Mouse (Mus musculus) embryonic facial prominence, embryonic 15.5 days (tissue): ENCODE results near the gene Upk1a. TPM values are rescaled to one million over a fixed set of nuclear protein-coding genes. Genes with fewer than 3 reads are reported as not detected.

Experiments
- ATAC-seq: fragments of 200-750 bp; cut with Nextera tagmentation; 2 replicates; pipeline ENCODE4 v1.8.0; 2017; ENCODE audit warnings: low read depth, moderate TSS enrichment; ENCODE audit not compliant: insufficient number of reproducible peaks, low FRiP score, low TSS enrichment
- H3K27ac ChIP-seq: fragments of 300-500 bp; sonication (generic); replicated peaks from 2 replicates; pipeline ENCODE4 v1.5.1; 2015; ENCODE audit warnings: mild to moderate bottlenecking, inconsistent platforms
- H3K27me3 ChIP-seq: fragments of 300-500 bp; sonication (generic); 2 replicates; pipeline ENCODE4 v1.6.1; 2015; ENCODE audit warnings: inconsistent platforms
- H3K36me3 ChIP-seq: fragments of 300-500 bp; sonication (generic); 2 replicates; pipeline ENCODE4 v1.6.1; 2015; ENCODE audit warnings: mild to moderate bottlenecking, inconsistent platforms
- H3K4me1 ChIP-seq: fragments of 300-500 bp; sonication (generic); 2 replicates; pipeline ENCODE4 v1.6.1; 2015; ENCODE audit warnings: inconsistent platforms
- H3K4me2 ChIP-seq: fragments of 300-500 bp; sonication (generic); replicated peaks from 2 replicates; pipeline ENCODE4 v1.6.1; 2015; ENCODE audit warnings: mild to moderate bottlenecking, inconsistent platforms
- H3K4me3 ChIP-seq: fragments of 300-500 bp; sonication (generic); replicated peaks from 2 replicates; pipeline ENCODE4 v1.5.1; 2015; ENCODE audit warnings: mild to moderate bottlenecking, inconsistent platforms
- H3K9ac ChIP-seq: fragments of 300-500 bp; sonication (generic); 2 replicates; pipeline ENCODE4 v1.6.1; 2015; ENCODE audit warnings: inconsistent platforms
- H3K9me3 ChIP-seq: fragments of 300-500 bp; sonication (generic); replicated peaks from 2 replicates; pipeline ENCODE4 v1.6.1; 2016; ENCODE audit warnings: inconsistent platforms
- WGBS: fragments of 180-500 bp; shearing (Covaris S2); methylation state at CpG from one replicate; pipeline ENCODE4 v1.1.7; 2015; 5-methylcytosine and 5-hydroxymethylcytosine counted together
- polyA plus RNA-seq: library from polyadenylated mRNA; unstranded; fragments of >200 nt; fragmentation: Nextera tagmentation; extraction: Ambion mirVana; gene quantifications from 2 replicates; pipeline ENCODE4 v1.2.1, GENCODE M21; 2015

Gene Upk1a
- polyA plus RNA-seq = 0.54 and 0.75 TPM in 2 replicates

DNA sequence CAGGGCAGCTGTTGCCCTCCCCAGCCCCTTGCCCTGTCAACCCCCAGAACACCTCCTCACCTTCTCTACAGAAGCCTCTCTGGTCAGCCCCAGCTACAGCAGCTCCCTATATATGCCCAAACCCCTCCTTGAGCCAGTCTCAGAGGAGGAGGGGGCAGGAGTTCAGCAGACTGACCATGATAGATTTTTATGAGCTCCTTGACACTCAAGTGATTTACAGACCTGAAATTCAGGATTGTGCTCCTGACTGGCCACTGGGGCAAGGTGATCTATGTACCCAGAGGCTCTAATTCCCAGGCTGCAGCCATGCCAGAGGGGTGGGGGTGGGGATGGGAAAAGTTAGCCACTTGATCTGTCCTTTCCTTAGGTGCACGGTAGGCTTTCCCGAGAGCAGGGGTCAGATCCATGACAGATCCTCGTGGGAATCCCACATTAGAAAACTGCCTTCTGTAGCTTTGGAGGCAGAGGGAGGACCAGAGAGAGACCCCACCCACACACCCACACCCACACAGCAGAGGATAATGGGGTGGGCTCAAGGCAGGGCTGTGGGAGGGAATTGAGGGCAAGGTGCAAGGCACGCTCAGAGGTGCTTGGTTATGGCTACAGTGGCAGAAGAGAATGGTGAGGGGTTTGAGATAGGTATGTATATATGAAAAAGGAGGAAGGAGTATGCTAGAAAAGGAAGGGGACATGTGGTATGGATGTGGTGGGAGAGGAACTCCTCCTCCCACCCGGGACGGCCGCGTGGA, at the start of gene Upk1a:
TSS of gene Upk1a (minus strand) at position 194 of the 749 bp plus-strand sequence.
- WGBS = 65% methylated on average over 8 of the region's 8 CpGs
- no peaks in the 10 kb centered on the region for H3K9me3 ChIP-seq
- no peak within 1 kb of the TSS for H3K4me3 ChIP-seq
- H3K36me3 ChIP-seq = peaks cover 29% of the 10 kb centered on the region
- H3K27ac ChIP-seq = no peak within 1 kb of the TSS
- peaks cover 6% of the 10 kb centered on the region; the same call in 1 of the 2 replicates for H3K4me1 ChIP-seq
- H3K4me2 ChIP-seq = no peak within 1 kb of the TSS
- H3K9ac ChIP-seq = no peak within 1 kb of the TSS
- ATAC-seq = no peak
- no peaks in the 10 kb centered on the region for H3K27me3 ChIP-seq

DNA sequence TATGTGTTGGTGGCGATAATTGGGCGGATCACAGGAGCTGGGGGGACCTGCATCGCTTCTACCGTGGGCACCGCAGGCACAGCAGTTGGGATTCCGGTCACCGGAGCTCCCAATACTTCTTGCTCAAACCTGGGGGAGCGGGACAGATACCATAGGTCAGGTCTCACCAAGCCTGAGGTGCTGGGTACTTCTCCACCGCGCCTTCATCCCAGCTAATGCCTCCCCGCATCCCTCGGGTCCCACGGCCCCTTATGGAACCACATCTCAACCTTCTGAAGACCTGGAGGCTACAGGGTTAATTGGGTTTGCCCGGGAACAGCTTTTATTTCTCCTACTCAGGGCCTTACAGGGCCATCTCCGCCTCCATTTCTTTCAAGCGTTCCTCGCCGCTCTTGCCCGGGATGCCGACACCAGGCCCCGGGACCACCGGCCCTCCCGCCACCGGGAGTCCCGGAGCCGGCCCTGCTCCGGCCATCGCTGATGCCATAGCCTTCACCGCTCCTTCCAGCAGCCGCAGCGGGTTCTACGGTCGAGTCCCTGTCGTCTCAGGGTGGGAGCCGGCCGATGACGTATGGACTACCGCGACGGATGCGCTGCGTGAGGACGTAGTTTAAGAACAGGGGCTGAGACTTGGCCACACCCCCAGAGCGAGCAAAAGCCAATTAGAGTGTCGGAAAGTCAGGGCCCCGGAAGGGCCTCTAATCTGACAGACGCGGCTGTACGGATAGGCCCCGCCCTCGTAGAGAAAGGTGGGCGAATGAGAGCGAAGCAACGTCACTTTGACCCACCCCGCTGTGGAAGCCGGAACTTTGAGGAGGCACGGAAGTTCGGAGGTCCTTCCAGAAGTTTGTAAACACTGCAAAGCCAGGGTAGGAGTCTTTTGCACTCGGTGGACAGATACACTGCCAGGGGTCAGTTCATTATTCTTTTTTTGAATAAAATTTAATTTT, 37.2 kb upstream of the Upk1a start, which contains the start of gene Rbm42:
TSS of gene Rbm42 (minus strand) at position 727 of the 950 bp plus-strand sequence.
- ATAC-seq = peak; percentile 99
- Histone ChIP-seq H3K9ac (peak within 1 kb of the TSS; percentile 99), H3K4me3 (peak within 1 kb of the TSS; percentile 98), H3K36me3 (peaks cover 54% of the 10 kb centered on the region), H3K9me3 (no peaks in the 10 kb centered on the region), H3K4me1 (peaks cover 15% of the 10 kb centered on the region), H3K4me2 (peak within 1 kb of the TSS; percentile 93), H3K27ac (peak within 1 kb of the TSS; percentile 58; the same call in 1 of the 2 replicates), H3K27me3 (no peaks in the 10 kb centered on the region)
- 1% methylated on average over 59 of the region's 59 CpGs for WGBS

DNA sequence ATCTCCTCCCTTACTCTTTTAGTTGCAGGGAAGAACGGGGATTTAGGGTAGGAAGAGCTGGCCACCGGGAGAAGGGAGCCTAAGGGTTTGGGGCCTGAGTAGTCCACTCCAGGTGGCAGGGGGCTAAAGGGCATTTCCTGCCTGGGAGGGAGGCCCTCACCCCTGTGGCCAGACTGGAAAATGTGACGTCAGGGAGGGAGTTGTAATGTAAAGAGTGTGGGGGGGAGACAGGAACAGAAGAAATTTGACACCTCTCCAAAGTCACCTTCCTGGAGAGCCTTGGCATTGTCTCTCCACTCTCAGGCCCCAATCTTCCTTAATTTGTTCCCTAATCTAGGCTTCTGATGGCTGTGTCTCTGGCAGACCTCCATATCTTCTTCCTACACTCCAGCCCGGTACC, 26.4 kb upstream of the Upk1a start:
- Histone ChIP-seq H3K27me3 (peaks cover 31% of the 10 kb centered on the region), H3K36me3 (peaks cover 37% of the 10 kb centered on the region), H3K4me2 (no peak overlapping the region), H3K9ac (no peak overlapping the region), H3K4me1 (peaks cover 15% of the 10 kb centered on the region), H3K9me3 (no peaks in the 10 kb centered on the region), H3K4me3 (no peak overlapping the region), H3K27ac (no peak overlapping the region)
- ATAC-seq = no peak
- WGBS = 16% methylated on average over 4 of the region's 4 CpGs

DNA sequence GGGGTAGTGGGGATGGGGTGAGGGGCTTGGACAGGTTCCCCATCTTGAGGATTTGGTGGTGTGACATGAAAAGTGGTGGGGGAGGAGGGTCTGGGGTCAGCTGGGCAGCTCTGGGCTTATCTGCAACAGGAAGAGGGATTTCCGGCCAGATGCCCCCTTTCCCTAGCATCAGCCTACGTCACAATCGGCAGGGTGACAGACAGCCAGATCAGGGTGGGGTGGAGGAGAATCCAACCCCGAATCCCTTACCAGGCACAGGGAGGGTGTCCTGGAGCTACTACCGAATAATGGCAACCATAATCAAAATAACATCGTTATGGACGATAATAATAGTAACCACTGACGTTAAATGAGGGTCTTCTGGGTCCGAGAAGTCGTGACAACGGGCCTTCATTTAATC, 23.7 kb upstream of the Upk1a start:
- H3K9ac ChIP-seq = no peak overlapping the region
- H3K4me1 ChIP-seq = peaks cover 20% of the 10 kb centered on the region
- H3K4me2 ChIP-seq = no peak overlapping the region
- peaks cover 56% of the 10 kb centered on the region for H3K27me3 ChIP-seq
- no peak for ATAC-seq
- 20% methylated on average over 11 of the region's 11 CpGs for WGBS
- H3K4me3 ChIP-seq = no peak overlapping the region
- peaks cover 10% of the 10 kb centered on the region for H3K36me3 ChIP-seq
- H3K27ac ChIP-seq = no peak overlapping the region
- H3K9me3 ChIP-seq = no peaks in the 10 kb centered on the region

DNA sequence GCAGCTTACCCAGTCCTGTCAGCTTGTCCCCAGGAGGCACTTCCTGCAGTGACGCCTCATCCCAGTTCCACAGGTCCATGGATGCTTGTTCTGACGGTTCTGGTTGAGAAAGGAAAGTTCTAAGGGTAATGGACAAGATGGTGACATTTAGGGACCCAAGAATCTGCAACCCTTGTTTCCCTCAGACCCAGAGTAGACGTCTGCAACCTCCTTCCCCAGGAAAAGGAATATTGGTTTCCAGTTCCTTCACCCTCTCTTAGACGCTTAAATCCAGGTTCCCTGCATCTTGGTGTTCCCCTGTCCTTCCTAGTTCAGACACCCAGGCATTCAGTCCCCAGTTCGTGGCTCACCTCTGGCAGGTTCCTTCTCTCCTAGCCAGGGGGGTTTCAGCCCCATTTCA, 23.1 kb upstream of the Upk1a start, which contains the start of gene Etv2:
TSS of gene Etv2 (minus strand) at position 101 of the 400 bp plus-strand sequence.
- peaks cover 61% of the 10 kb centered on the region for H3K27me3 ChIP-seq

DNA sequence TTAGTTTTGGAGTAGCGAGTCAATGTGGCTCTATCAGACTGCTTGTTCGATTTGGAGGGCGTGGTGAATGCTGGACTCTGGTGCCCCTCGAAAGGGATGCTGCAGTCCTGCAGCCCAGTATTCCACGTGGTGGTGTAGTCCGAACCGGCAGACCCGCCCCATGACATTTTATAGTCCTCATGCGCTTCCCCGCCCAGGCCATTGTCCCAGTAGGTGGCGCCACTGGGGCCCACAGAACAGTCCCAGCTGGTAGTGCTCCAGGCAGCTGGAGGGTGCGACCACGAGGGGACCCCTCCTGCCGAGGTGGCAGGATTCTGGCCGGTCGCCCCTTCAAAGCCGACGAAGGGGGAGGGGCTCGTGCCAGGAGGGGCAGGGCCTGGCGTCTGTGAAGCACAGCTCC, 22.0 kb upstream of the Upk1a start:
- under 1% methylated on average over 20 of the region's 20 CpGs for WGBS

More for the DNA sequence above, 23.1 kb upstream of the Upk1a start, which contains the start of gene Etv2:
- Histone ChIP-seq H3K9ac (no peak within 1 kb of the TSS), H3K4me3 (peak within 1 kb of the TSS; percentile 7; the same call in 1 of the 2 replicates), H3K4me1 (peaks cover 20% of the 10 kb centered on the region), H3K4me2 (peak within 1 kb of the TSS; percentile 23), H3K27ac (no peak within 1 kb of the TSS), H3K9me3 (no peaks in the 10 kb centered on the region), H3K36me3 (peaks cover 4% of the 10 kb centered on the region)
- 4% methylated on average over 5 of the region's 5 CpGs for WGBS
- no peak for ATAC-seq

DNA sequence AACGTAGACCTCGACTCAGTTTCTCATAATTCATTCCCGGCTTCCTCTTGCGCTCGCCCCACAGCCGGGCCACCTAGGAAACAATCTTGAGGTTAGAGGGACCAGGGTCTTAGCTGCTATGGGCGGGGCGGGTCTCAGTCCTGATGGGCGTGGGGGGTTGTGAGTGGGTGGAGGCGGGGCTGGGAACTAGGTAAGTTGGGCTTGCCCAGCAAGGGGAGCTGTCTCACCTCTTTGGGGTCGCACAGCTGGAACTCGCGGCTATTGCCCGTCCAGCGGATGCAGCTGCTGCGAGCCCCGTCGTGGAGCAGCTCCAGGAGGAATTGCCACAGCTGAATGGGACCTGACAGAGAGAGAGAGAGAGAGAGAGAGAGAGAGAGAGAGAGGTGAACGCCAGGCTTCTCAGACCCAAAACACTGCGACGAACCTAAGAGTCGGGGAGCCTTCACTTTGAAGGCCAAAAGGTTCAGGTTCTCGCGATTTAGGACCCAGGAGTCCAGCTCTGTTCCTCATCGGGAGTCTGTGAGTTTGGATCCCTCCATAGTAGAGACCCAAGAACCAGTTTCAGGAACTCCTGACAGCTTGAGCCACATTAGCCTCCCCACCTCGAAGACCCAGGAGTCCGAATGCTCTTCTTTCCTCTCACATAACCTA, 21.2 kb upstream of the Upk1a start:
- 4% methylated on average over 27 of the region's 27 CpGs for WGBS
- Histone ChIP-seq H3K36me3 (no peaks in the 10 kb centered on the region), H3K4me3 (peak overlapping the region; percentile 3; the same call in 1 of the 2 replicates), H3K27ac (no peak overlapping the region), H3K4me2 (no peak overlapping the region), H3K4me1 (peaks cover 20% of the 10 kb centered on the region), H3K9ac (no peak overlapping the region), H3K27me3 (peaks cover 70% of the 10 kb centered on the region), H3K9me3 (no peaks in the 10 kb centered on the region)
- ATAC-seq = no peak

More for the DNA sequence above, 22.0 kb upstream of the Upk1a start:
- Histone ChIP-seq H3K9me3 (no peaks in the 10 kb centered on the region), H3K27ac (no peak overlapping the region), H3K4me1 (peaks cover 20% of the 10 kb centered on the region), H3K27me3 (peaks cover 65% of the 10 kb centered on the region), H3K9ac (no peak overlapping the region), H3K36me3 (no peaks in the 10 kb centered on the region), H3K4me2 (peak overlapping the region; percentile 23), H3K4me3 (peak overlapping the region; percentile 7; the same call in 1 of the 2 replicates)
- ATAC-seq = no peak

DNA sequence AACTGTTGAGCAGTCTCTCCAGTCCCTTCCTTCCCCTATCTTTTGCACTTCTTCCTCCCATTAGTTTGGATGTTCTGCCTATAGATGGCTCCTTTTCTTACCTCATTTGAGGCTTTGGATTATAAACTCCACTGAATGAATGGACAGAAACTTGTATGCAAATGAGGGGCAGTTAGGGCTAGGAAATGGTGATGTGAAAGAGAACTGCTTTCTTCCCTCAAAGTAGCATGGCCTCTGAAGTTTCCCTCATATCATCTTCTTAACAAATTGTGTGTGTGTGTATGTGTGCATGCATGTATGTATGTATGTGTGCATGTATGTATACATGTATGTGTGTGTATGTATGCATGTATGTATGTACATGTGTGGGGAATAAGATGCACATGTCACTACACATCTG, 16.4 kb upstream of the Upk1a start:
- ATAC-seq = no peak
- 0 out of 2 replicates have a peak, but pooled peaks cover 6% of the 10 kb centered on the region for H3K36me3 ChIP-seq
- H3K4me1 ChIP-seq = peaks cover 16% of the 10 kb centered on the region
- no peaks in the 10 kb centered on the region for H3K9me3 ChIP-seq
- no peak overlapping the region for H3K4me3 ChIP-seq
- peaks cover 38% of the 10 kb centered on the region for H3K27me3 ChIP-seq
- no peak overlapping the region for H3K9ac ChIP-seq
- no peak overlapping the region for H3K4me2 ChIP-seq
- H3K27ac ChIP-seq = no peak overlapping the region

DNA sequence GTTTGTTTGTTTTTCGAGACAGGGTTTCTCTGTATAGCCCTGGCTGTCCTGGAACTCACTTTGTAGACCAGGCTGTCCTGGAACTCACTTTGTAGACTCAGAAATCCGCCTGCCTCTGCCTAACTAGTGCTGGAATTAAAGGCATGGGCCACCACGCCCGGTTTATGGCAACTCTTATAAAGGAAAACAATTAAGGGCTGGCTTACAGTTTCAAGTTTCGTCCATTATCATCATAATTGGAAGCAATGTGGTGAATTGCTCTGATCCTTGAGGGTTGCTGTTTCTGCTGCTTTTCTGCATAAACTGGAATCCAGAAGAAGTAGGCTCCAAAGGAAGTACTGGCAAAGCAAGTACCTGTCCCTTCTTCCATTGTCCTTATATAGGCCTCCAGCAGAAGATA, 14.0 kb upstream of the Upk1a start:
- Histone ChIP-seq H3K4me1 (peaks cover 11% of the 10 kb centered on the region), H3K36me3 (peaks cover 29% of the 10 kb centered on the region), H3K27me3 (peaks cover 16% of the 10 kb centered on the region), H3K9ac (no peak overlapping the region), H3K27ac (no peak overlapping the region), H3K9me3 (no peaks in the 10 kb centered on the region), H3K4me3 (no peak overlapping the region), H3K4me2 (no peak overlapping the region)
- ATAC-seq = no peak
- 79% methylated on average over 5 of the region's 5 CpGs for whole genome bisulfite sequencing

DNA sequence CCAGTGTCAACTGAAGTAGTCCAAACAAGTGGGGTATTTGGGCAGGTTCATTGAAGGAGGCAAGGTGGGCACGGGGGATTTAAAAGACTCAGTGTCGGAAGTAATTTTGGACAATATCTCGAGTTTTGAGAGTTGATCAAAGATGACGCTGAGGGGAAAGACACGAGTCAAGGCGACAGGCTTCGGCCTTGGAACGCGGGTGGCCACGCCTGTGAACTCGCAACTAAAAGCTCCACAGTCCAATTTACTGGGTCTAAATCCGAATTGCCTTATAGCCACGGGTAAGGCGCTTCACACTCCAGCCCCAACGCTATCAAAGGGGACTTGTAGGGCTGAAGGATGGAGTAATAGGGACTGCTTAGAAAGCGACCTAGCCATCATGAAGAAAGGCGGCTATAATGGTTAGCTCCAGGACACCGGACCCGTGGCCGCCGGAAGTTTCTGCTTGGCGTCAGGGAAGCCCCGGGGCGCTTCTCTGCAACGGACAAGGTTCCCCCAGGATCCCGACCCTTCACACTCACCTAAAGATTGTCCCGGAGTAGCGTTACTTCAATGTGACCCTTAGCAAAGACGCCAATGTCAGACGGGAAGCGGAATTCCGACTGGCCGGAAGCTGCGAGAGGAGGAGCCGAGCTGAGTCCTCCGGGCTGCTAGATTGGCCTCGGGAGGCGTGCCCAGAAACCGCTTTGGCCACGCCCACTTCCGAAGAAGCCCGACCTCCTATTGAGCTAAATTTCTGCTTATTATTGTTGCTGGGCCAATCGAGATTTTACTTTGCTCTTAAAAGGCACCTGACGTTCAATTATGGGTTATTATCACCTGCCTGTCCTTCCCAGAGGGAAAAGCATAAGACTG, 13.1 kb upstream of the Upk1a start, which contains the start of gene Cox6b1:
TSS of gene Cox6b1 (minus strand) at position 622 of the 855 bp plus-strand sequence.
- Histone ChIP-seq H3K27me3 (peaks cover 9% of the 10 kb centered on the region), H3K9ac (peak within 1 kb of the TSS; percentile 74), H3K36me3 (peaks cover 36% of the 10 kb centered on the region), H3K4me3 (peak within 1 kb of the TSS; percentile 77), H3K27ac (peak within 1 kb of the TSS; percentile 61), H3K4me2 (peak within 1 kb of the TSS; percentile 77), H3K9me3 (no peaks in the 10 kb centered on the region), H3K4me1 (peaks cover 11% of the 10 kb centered on the region)
- 2% methylated on average over 44 of the region's 44 CpGs for WGBS
- peak; percentile 93 for ATAC-seq
